Mouse (Mus musculus) liver, embryonic 15.5 days (tissue): Measurements from ENCODE around the gene Hoxc4. TPM values are rescaled to one million over a fixed set of nuclear protein-coding genes. Genes with fewer than 3 reads are reported as not detected.
A peak's percentile ranks its signal among the peaks of the same experiment; 100 is the strongest.

Experiments
- ATAC-seq: fragments of 200-750 bp; cut with Nextera tagmentation; 2 replicates; pipeline ENCODE4 v1.8.0; 2017; ENCODE audit warnings: moderate number of reproducible peaks, mild to moderate bottlenecking, moderate library complexity; ENCODE audit not compliant: insufficient read depth
- H3K27ac ChIP-seq: fragments of 300-500 bp; sonication (generic); replicated peaks from 2 replicates; pipeline ENCODE4 v1.5.1; 2015; ENCODE audit warnings: mild to moderate bottlenecking, inconsistent platforms
- H3K27me3 ChIP-seq: fragments of 300-500 bp; sonication (generic); 2 replicates; pipeline ENCODE4 v1.6.1; 2015; ENCODE audit warnings: mild to moderate bottlenecking, inconsistent platforms
- H3K36me3 ChIP-seq: fragments of 300-500 bp; sonication (generic); replicated peaks from 2 replicates; pipeline ENCODE4 v1.6.1; 2015; ENCODE audit warnings: moderate library complexity, mild to moderate bottlenecking, inconsistent platforms
- H3K4me1 ChIP-seq: fragments of 300-500 bp; sonication (generic); replicated peaks from 2 replicates; pipeline ENCODE4 v1.6.1; 2015; ENCODE audit warnings: inconsistent platforms
- H3K4me2 ChIP-seq: fragments of 300-500 bp; sonication (generic); 2 replicates; pipeline ENCODE4 v1.6.1; 2015; ENCODE audit warnings: moderate library complexity, mild to moderate bottlenecking, inconsistent platforms
- H3K4me3 ChIP-seq: fragments of 300-500 bp; sonication (generic); replicated peaks from 2 replicates; pipeline ENCODE4 v1.5.1; 2015; ENCODE audit warnings: mild to moderate bottlenecking, inconsistent platforms
- H3K9ac ChIP-seq: fragments of 300-500 bp; sonication (generic); 2 replicates; pipeline ENCODE4 v1.6.1; 2015; ENCODE audit warnings: moderate library complexity, mild to moderate bottlenecking, inconsistent platforms
- H3K9me3 ChIP-seq: fragments of 300-500 bp; sonication (generic); replicated peaks from 2 replicates; pipeline ENCODE4 v1.6.1; 2016; ENCODE audit warnings: inconsistent platforms
- WGBS: fragments of 180-500 bp; shearing (Covaris S2); methylation state at CpG from one replicate; pipeline ENCODE4 v1.1.7; 2015; ENCODE audit warnings: mixed read lengths; ENCODE audit not compliant: insufficient replicate concordance; 5-methylcytosine and 5-hydroxymethylcytosine counted together
- polyA plus RNA-seq: library from polyadenylated mRNA; unstranded; fragments of >200 nt; fragmentation: Nextera tagmentation; extraction: Ambion mirVana; gene quantifications from 2 replicates; pipeline ENCODE4 v1.2.1, GENCODE M21; 2015

Gene Hoxc4
- polyA plus RNA-seq, 1 experiment from 2014 or later, result 0.26 TPM

GRCm38 (mm10) chr15:103013238-103013984 lies 5.3 kb upstream of the Hoxc4 start:
- H3K4me1 ChIP-seq, result no peaks in the 10 kb centered on the region
- H3K4me2 ChIP-seq, result 0 out of 2 replicates have a peak overlapping the region, but pooled peaks have one; percentile 25
- 6% methylated on average over 17 of the region's 17 CpGs for WGBS
- ATAC-seq, result no peak
- H3K9me3 ChIP-seq, result no peaks in the 10 kb centered on the region
- H3K9ac ChIP-seq, result no peak overlapping the region
- H3K4me3 ChIP-seq, result no peak overlapping the region
- no peak overlapping the region for H3K27ac ChIP-seq
- peaks cover 100% of the 10 kb centered on the region for H3K27me3 ChIP-seq
- no peaks in the 10 kb centered on the region for H3K36me3 ChIP-seq

GRCm38 (mm10) chr15:103014166-103015008 lies 4.3 kb upstream of the Hoxc4 start:
- Histone ChIP-seq H3K9me3 (no peaks in the 10 kb centered on the region), H3K9ac (no peak overlapping the region), H3K36me3 (no peaks in the 10 kb centered on the region), H3K27me3 (peaks cover 100% of the 10 kb centered on the region), H3K27ac (no peak overlapping the region), H3K4me3 (no peak overlapping the region), H3K4me1 (no peaks in the 10 kb centered on the region), H3K4me2 (peak overlapping the region; percentile 25; the same call in 1 of the 2 replicates)
- no peak for ATAC-seq
- 2% methylated on average over 43 of the region's 57 CpGs for WGBS

GRCm38 (mm10) chr15:103015009-103015399 lies 3.7 kb upstream of the Hoxc4 start:
- Histone ChIP-seq H3K27me3 (peaks cover 100% of the 10 kb centered on the region), H3K9me3 (no peaks in the 10 kb centered on the region), H3K9ac (no peak overlapping the region), H3K27ac (no peak overlapping the region), H3K4me3 (no peak overlapping the region), H3K36me3 (no peaks in the 10 kb centered on the region), H3K4me1 (no peaks in the 10 kb centered on the region), H3K4me2 (no peak overlapping the region)
- 1% methylated on average over 28 of the region's 28 CpGs for WGBS
- no peak for ATAC-seq

- no peak for ATAC-seq
- Histone ChIP-seq H3K27me3 (peaks cover 100% of the 10 kb centered on the region), H3K9ac (no peak overlapping the region), H3K4me3 (no peak overlapping the region), H3K4me1 (no peaks in the 10 kb centered on the region), H3K4me2 (no peak overlapping the region), H3K9me3 (no peaks in the 10 kb centered on the region), H3K36me3 (no peaks in the 10 kb centered on the region), H3K27ac (no peak overlapping the region)
- WGBS, result 10% methylated on average over 19 of the region's 19 CpGs
Measured at GRCm38 (mm10) chr15:103015406-103016166, 3.1 kb upstream of the Hoxc4 start.

- no peak overlapping the region for H3K4me2 ChIP-seq
- no peak overlapping the region for H3K4me3 ChIP-seq
- peaks cover 99% of the 10 kb centered on the region for H3K27me3 ChIP-seq
- H3K9me3 ChIP-seq, result no peaks in the 10 kb centered on the region
- no peaks in the 10 kb centered on the region for H3K36me3 ChIP-seq
- no peak for ATAC-seq
- no peak overlapping the region for H3K27ac ChIP-seq
- WGBS, result 4% methylated on average over 8 of the region's 8 CpGs
- H3K9ac ChIP-seq, result no peak overlapping the region
- no peaks in the 10 kb centered on the region for H3K4me1 ChIP-seq
Measured at GRCm38 (mm10) chr15:103020899-103021418, 2.2 kb downstream of the Hoxc4 start.

DNA sequence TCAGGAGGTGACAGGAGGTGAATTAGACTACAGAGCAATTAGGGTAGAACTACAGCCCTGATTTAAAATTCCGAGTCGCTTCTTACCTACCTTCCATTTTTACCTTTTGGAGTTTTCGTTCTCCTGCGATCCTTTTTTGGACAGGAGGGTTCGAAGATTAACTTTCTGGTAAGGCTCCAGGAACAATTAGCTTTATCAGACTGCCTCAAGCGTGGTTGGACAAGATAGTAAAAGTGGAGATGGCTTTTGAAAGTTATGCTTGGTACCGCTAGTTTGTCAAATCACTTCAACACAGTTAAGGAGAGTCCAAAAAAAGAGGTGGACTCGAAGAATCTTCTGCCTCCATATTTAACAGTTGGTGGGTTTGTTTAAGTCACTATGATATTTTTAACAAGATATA lies 2.8 kb downstream of the Hoxc4 start:
- Histone ChIP-seq H3K9me3 (no peaks in the 10 kb centered on the region), H3K27ac (no peak overlapping the region), H3K4me1 (no peaks in the 10 kb centered on the region), H3K4me3 (no peak overlapping the region), H3K27me3 (peaks cover 99% of the 10 kb centered on the region), H3K4me2 (no peak overlapping the region), H3K36me3 (no peaks in the 10 kb centered on the region), H3K9ac (no peak overlapping the region)
- WGBS, result 10% methylated on average over 8 of the region's 8 CpGs
- ATAC-seq, result no peak

DNA sequence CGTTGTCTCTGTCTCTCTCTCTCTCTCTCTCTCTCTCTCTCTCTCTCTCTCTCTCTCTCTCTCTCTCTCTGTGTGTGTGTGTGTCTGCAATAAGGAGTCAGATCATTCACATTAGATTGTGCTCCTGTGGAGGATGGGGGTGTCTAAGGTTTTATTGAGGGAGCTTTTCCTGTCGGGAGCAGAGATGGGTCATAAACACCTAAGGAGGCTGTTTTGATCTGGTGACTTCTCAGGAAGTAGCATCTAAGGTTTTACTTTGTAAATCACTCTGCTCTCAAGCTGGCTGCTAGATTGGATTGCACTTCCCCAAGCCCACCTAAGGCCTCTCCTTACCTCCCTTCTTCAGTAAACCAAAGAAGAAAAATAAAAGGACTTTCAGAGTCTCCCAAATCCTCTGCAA lies 5.4 kb downstream of the Hoxc4 start:
- peaks cover 99% of the 10 kb centered on the region for H3K27me3 ChIP-seq
- no peak overlapping the region for H3K4me3 ChIP-seq
- no peak overlapping the region for H3K9ac ChIP-seq
- H3K36me3 ChIP-seq, result no peaks in the 10 kb centered on the region
- H3K4me2 ChIP-seq, result no peak overlapping the region
- no peak for ATAC-seq
- no peaks in the 10 kb centered on the region for H3K9me3 ChIP-seq
- H3K27ac ChIP-seq, result no peak overlapping the region
- H3K4me1 ChIP-seq, result no peaks in the 10 kb centered on the region
- WGBS, result 5% methylated on average over 2 of the region's 2 CpGs

DNA sequence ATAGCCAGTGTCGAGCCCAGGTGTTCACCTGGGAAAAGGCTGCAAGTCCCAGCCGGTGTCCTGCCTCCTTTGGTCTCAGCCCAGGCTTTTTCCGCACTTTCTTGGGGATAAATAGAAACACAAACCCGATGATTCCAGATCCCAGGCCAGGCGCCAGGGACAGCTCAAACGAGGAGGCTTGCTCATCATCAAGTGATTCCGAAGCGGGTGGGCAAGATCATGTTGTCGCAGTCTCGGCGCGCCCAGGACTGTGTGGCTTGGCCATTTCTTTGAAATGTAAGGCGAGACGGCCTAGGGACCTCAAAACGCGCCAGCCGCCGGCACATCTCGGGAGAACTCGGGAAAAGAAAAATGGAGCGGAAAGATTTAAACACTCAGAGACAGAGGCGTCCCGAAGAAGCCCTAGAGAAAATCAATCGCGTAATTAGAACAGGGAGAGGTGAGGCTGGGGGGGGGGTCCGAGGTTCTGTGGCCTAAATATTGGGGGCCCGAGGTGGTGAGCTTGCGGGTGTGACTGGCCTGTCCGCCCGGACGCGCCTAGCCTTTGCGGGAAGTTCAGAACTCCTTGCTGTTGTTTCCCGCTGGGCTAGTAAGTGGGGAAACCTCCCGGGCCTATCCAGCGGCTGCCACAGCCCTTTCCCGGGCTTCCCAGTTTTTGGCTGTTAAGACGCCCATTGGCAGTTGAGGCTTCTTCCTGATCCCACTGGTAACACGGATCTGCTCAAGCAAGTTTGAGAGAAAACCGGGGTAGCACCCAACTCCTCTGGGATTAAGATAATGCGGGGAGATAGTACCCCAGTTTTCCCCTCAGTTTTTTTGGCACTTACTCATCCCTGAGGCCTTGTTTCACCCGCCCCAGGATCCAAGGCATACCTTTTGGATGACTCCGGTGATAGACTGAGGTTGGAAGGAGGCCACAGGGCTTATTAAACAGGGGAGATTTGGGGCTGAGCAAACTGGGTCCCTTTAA lies 8.8 kb downstream of the Hoxc4 start:
- Histone ChIP-seq H3K4me2 (no peak overlapping the region), H3K4me1 (no peaks in the 10 kb centered on the region), H3K36me3 (no peaks in the 10 kb centered on the region), H3K9me3 (no peaks in the 10 kb centered on the region), H3K27ac (no peak overlapping the region), H3K27me3 (peaks cover 99% of the 10 kb centered on the region), H3K9ac (no peak overlapping the region), H3K4me3 (no peak overlapping the region)
- no peak for ATAC-seq
- WGBS, result 4% methylated on average over 43 of the region's 43 CpGs

DNA sequence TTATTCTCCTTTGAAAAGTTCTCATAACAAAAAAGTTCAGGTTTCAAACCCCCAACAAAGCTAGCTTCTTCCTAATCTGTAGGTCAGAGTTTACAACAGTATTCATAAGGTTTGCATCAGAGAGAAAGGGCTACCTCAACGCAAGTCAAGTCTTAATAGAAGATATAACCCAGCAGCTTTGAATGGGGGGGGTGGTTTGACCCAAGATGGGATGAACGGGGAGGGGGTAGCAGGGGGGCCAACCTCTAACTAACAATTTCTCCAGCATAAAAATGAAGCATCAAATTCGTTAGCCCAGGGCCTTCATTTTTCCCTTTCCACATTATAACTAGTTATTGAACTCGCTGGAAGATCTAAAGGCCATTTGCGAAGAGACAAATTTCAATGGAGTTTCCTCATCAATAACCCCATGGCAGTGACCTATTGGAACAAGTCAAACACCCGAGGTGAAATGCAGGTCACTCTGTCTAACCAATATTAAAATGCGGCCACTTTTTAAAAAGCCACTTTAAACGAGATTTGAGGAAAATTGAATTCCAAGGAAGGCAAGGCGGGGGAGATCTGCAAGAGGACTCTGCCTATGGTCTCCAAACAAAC lies 10.3 kb downstream of the Hoxc4 start:
- WGBS, result 27% methylated on average over 9 of the region's 9 CpGs
- ATAC-seq, result no peak
- H3K27ac ChIP-seq, result no peak overlapping the region
- H3K27me3 ChIP-seq, result peaks cover 99% of the 10 kb centered on the region
- H3K9me3 ChIP-seq, result no peaks in the 10 kb centered on the region
- no peaks in the 10 kb centered on the region for H3K4me1 ChIP-seq
- no peaks in the 10 kb centered on the region for H3K36me3 ChIP-seq
- no peak overlapping the region for H3K4me2 ChIP-seq
- H3K4me3 ChIP-seq, result no peak overlapping the region
- no peak overlapping the region for H3K9ac ChIP-seq

- Histone ChIP-seq H3K36me3 (no peaks in the 10 kb centered on the region), H3K9me3 (no peaks in the 10 kb centered on the region), H3K4me1 (no peaks in the 10 kb centered on the region), H3K27ac (no peak overlapping the region), H3K27me3 (peaks cover 99% of the 10 kb centered on the region), H3K4me2 (no peak overlapping the region), H3K4me3 (no peak overlapping the region), H3K9ac (no peak overlapping the region)
- ATAC-seq, result no peak
- 9% methylated on average over 8 of the region's 8 CpGs for WGBS
Measured at GRCm38 (mm10) chr15:103030142-103030541, 11.4 kb downstream of the Hoxc4 start.
